Mouse (Mus musculus): ENCODE results near the gene Gm45753. TPM values are rescaled to one million over a fixed set of nuclear protein-coding genes. Genes with fewer than 3 reads are reported as not detected.

The Gm45753 gene
- polyA plus RNA-seq, 1 experiment from 2014 or later: not detected

DNA sequence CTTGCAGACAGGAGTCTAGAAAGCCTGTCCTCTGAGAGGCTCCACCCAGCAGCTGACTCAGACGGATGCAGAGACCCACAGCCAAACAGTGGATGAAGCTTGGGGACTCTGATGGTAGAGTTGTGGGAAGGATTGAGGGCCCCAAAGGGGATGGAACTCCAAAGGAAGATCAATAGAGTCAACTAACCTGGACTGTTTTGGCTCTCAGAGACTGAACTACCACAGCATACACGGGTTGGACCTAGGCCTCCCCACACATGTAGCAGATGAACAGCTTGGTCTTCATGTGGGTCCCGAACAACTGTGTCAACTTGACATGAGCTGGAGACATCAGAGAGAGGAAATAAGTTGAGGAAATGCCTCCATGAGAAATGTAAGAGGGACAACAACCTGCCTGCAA, 45.4 kb downstream of the Gm45753 start:
- 84% methylated on average over 3 of the region's 3 CpGs for WGBS
- Histone ChIP-seq H3K27me3 (ENCODE audit: insufficient read depth, low read length) (no peaks in the 10 kb centered on the region), H3K4me3 (ENCODE audit: low read depth, low read length) (no peak overlapping the region), H3K4me2 (no peak overlapping the region), H3K36me3 (ENCODE audit: insufficient read depth) (no peaks in the 10 kb centered on the region), H3K9ac (no peak overlapping the region), H3K27ac (ENCODE audit: low read depth) (no peak overlapping the region), H3K4me1 (ENCODE audit: insufficient read depth) (no peaks in the 10 kb centered on the region), H3K9me3 (ENCODE audit: low read depth, low read length) (no peaks in the 10 kb centered on the region)
- TF ChIP-seq CTCF (IDR thresholded peaks at IDR 0.05; ENCODE audit: low read depth): no peak
- ATAC-seq (ENCODE audit: insufficient read depth) (no peak), DNase-seq (no peak)

DNA sequence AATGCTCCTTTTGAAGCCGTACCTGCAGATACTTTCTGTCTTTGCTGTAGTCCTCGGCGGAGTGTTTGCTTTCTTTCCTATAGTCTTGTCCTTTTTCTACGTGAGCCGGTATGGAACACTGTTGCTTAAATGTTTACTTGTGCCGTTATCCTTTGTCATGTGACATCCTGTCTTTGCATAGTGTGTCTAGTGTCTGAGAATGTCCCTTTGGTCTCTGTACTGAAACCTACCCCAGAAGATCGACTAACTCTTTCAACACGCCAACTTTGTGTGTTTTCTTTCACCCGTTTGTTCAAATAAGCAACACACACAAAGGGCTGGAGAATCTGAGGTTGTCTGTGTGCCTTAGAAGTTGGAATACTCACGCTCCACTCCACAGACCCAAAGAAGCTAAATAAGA, 46.3 kb downstream of the Gm45753 start, which contains the start of gene F11:
F11 (minus strand) TSS at position 112 of the 400 bp plus-strand sequence.
- no peaks in the 10 kb centered on the region for H3K27me3 ChIP-seq (ENCODE audit: insufficient read depth, low read length)
- H3K27ac ChIP-seq (ENCODE audit: low read depth): no peak within 1 kb of the TSS
- no peak for DNase-seq
- no peaks in the 10 kb centered on the region for H3K4me1 ChIP-seq (ENCODE audit: insufficient read depth)
- H3K36me3 ChIP-seq (ENCODE audit: insufficient read depth): no peaks in the 10 kb centered on the region
- TF ChIP-seq CTCF (IDR thresholded peaks at IDR 0.05; ENCODE audit: low read depth): no peak
- no peak within 1 kb of the TSS for H3K9ac ChIP-seq
- no peak for ATAC-seq (ENCODE audit: insufficient read depth)
- H3K4me2 ChIP-seq: no peak within 1 kb of the TSS
- WGBS: 51% methylated on average over 10 of the region's 10 CpGs
- no peak within 1 kb of the TSS for H3K4me3 ChIP-seq (ENCODE audit: low read depth, low read length)
- no peaks in the 10 kb centered on the region for H3K9me3 ChIP-seq (ENCODE audit: low read depth, low read length)

DNA sequence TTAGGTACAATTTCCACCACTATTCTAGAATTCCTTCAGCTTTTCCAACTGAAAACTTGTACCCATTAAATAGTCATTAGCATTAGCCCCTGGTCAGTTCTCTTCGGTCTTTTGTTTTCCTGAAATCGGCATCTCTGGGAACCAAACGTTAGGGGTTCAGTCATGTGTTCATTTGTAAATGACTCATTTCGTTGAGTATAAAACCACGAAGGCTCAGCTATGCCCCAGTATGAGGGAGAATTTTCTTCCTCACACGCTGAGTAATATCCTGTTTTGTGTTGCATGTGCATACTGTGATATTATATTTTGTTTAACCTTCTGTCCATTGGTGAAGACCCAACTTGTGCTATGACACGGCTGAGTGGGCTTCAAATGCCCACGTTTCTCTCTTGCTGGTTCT, 49.8 kb downstream of the Gm45753 start:
- DNase-seq (no peak), ATAC-seq (ENCODE audit: insufficient read depth) (no peak)
- H3K27me3 ChIP-seq (ENCODE audit: insufficient read depth, low read length): no peaks in the 10 kb centered on the region
- no peaks in the 10 kb centered on the region for H3K9me3 ChIP-seq (ENCODE audit: low read depth, low read length)
- no peaks in the 10 kb centered on the region for H3K36me3 ChIP-seq (ENCODE audit: insufficient read depth)
- 78% methylated on average over 8 of the region's 8 CpGs for WGBS
- TF ChIP-seq CTCF (IDR thresholded peaks at IDR 0.05; ENCODE audit: low read depth): no peak
- no peak overlapping the region for H3K4me3 ChIP-seq (ENCODE audit: low read depth, low read length)
- no peaks in the 10 kb centered on the region for H3K4me1 ChIP-seq (ENCODE audit: insufficient read depth)
- H3K9ac ChIP-seq: no peak overlapping the region
- H3K27ac ChIP-seq (ENCODE audit: low read depth): no peak overlapping the region
- H3K4me2 ChIP-seq: no peak overlapping the region

DNA sequence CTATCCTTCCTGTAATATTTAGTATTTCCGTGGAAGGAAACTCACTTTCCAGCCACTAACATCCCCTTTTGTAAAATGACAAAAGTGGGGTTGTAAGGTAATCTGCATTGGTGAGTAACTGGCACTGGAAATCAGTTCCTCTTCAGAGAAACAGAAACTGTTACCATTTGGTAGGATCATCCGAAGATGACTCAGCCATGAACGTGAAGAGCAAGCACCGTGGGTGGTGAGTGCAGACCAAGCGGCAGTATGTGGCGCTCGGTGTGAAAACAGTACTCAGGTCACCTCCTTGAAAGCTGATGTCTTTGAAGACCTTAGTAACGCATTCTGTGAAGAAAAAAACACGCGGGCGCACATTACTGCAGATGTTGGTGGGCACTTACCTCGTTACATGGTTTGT, 53.2 kb downstream of the Gm45753 start:
- Histone ChIP-seq H3K4me1 (ENCODE audit: insufficient read depth) (no peaks in the 10 kb centered on the region), H3K9ac (no peak overlapping the region), H3K36me3 (ENCODE audit: insufficient read depth) (no peaks in the 10 kb centered on the region), H3K27ac (ENCODE audit: low read depth) (no peak overlapping the region), H3K4me3 (ENCODE audit: low read depth, low read length) (no peak overlapping the region), H3K9me3 (ENCODE audit: low read depth, low read length) (no peaks in the 10 kb centered on the region), H3K27me3 (ENCODE audit: insufficient read depth, low read length) (no peaks in the 10 kb centered on the region), H3K4me2 (no peak overlapping the region)
- TF ChIP-seq CTCF (IDR thresholded peaks at IDR 0.05; ENCODE audit: low read depth): no peak
- DNase-seq: no peak
- 77% methylated on average over 12 of the region's 12 CpGs for WGBS
- ATAC-seq (ENCODE audit: insufficient read depth): no peak

DNA sequence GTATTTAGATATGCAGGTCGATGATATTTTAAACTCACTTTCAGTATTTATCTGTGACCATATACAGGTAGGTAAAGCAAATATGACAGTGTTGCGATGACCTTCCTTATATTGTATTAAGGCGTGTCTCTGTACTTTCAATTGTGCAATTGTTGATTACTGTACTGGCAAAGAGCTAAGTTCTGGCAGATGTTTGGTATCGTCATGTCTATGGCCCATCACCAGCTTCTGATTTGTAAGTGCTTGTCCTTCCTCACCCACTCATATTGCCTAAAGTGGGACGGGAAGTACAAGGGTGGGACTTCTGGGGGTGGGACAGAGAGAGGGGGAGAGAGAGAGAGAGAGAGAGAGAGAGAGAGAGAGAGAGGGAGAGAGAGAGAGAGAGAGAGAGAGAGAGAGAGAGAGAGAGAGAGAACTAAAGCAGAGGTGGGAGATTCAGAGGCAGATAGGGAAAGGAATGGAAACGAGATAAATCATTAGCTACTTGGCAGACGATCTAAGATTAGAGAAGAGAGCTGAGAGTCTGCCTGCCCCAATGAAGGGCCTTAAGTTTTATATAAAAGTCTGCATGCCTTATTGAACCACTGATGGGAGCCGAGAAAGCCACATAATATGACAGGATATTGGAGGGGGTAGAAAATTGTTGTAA, 53.9 kb downstream of the Gm45753 start:
- ATAC-seq (ENCODE audit: insufficient read depth) (no peak), DNase-seq (no peak)
- Histone ChIP-seq H3K9me3 (ENCODE audit: low read depth, low read length) (no peaks in the 10 kb centered on the region), H3K36me3 (ENCODE audit: insufficient read depth) (no peaks in the 10 kb centered on the region), H3K9ac (no peak overlapping the region), H3K27me3 (ENCODE audit: insufficient read depth, low read length) (no peaks in the 10 kb centered on the region), H3K4me1 (ENCODE audit: insufficient read depth) (no peaks in the 10 kb centered on the region), H3K4me2 (no peak overlapping the region), H3K4me3 (ENCODE audit: low read depth, low read length) (no peak overlapping the region), H3K27ac (ENCODE audit: low read depth) (no peak overlapping the region)
- no peak for TF ChIP-seq CTCF (IDR thresholded peaks at IDR 0.05; ENCODE audit: low read depth)
- WGBS: 68% methylated on average over 8 of the region's 8 CpGs

DNA sequence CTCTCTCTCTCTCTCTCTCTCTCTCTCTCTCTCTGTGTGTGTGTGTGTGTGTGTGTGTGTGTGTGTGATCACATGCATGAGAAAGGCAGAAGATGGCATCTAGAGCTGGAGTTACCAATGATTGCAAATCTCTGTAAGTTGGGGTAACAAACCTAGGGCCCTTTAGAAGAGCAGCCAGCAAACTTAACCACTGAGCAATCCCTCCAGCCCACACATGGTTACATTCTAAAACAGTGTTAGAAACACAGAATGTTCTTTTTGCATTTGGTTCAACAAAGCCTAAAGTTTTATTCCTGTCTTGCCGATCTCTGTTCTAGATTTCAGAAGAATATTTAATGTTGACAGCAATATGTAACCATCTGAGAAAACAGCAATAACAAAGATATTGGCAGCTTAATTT, 54.7 kb downstream of the Gm45753 start:
- WGBS: 90% methylated on average over 1 of the region's 1 CpGs
- Histone ChIP-seq H3K4me2 (no peak overlapping the region), H3K4me3 (ENCODE audit: low read depth, low read length) (no peak overlapping the region), H3K9ac (no peak overlapping the region), H3K9me3 (ENCODE audit: low read depth, low read length) (no peaks in the 10 kb centered on the region), H3K27me3 (ENCODE audit: insufficient read depth, low read length) (no peaks in the 10 kb centered on the region), H3K27ac (ENCODE audit: low read depth) (no peak overlapping the region), H3K36me3 (ENCODE audit: insufficient read depth) (no peaks in the 10 kb centered on the region), H3K4me1 (ENCODE audit: insufficient read depth) (no peaks in the 10 kb centered on the region)
- no peak for DNase-seq
- ATAC-seq (ENCODE audit: insufficient read depth): no peak
- no peak for TF ChIP-seq CTCF (IDR thresholded peaks at IDR 0.05; ENCODE audit: low read depth)

DNA sequence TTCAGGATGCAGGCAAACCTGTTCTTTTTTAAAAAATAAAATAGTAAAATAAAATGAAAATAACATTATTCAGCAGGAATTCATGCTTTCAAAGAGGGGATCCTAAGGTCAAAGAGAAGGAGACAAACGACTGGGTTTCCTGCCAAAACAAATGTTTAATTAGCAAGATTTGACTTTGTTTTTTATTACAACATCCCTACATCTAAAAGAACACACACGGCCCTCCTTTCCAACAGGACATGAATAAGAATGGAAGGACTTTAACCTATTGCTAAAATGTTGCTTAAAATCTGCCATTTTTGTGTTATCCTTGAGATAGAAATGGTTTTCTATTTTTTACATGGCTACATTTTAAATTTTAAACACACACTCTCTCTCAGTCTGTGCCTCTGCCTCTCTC, 55.2 kb downstream of the Gm45753 start:
- no peak overlapping the region for H3K27ac ChIP-seq (ENCODE audit: low read depth)
- no peak for ATAC-seq (ENCODE audit: insufficient read depth)
- no peak for TF ChIP-seq CTCF (IDR thresholded peaks at IDR 0.05; ENCODE audit: low read depth)
- no peaks in the 10 kb centered on the region for H3K36me3 ChIP-seq (ENCODE audit: insufficient read depth)
- no peaks in the 10 kb centered on the region for H3K9me3 ChIP-seq (ENCODE audit: low read depth, low read length)
- H3K4me1 ChIP-seq (ENCODE audit: insufficient read depth): no peaks in the 10 kb centered on the region
- no peaks in the 10 kb centered on the region for H3K27me3 ChIP-seq (ENCODE audit: insufficient read depth, low read length)
- no peak overlapping the region for H3K4me3 ChIP-seq (ENCODE audit: low read depth, low read length)
- H3K9ac ChIP-seq: no peak overlapping the region
- no peak for DNase-seq
- no peak overlapping the region for H3K4me2 ChIP-seq
- 37% methylated on average over 2 of the region's 2 CpGs for WGBS

Data from lung, embryonic 14.5 days (tissue).